Mouse (Mus musculus) cerebellum, postnatal 25 days (tissue): ENCODE results near the gene Cyp26b1.

ENCODE experiments used
- DNase-seq, 2 experiments: peaks; one replicate each; pipeline ENCODE4 v3.0.0; 2021; ENCODE audit warnings: mixed read lengths in 2 of 2

Cyp26b1 gene

GRCm38 (mm10) chr6:84549852-84550437 lies 43.8 kb downstream of the Cyp26b1 start:
- no peak for DNase-seq

DNA sequence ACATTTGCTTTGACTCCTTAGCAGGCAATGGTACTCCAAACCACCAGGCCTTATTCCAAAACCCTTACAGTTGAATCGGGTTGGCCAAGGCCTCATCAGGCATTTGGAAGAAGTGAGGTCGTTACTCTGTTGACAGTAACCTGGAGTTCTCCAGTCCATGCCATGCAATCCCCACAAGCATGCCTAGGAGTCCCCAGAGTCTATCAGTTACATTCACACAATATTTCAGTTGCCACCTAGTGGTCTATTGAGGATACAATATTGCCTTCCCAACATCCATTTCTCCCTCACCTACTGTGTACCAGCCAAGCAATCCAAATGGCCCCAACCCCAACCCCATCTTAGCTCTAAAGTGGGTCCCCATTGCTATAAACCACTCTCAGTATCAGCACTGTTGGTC lies 48.3 kb downstream of the Cyp26b1 start:
- DNase-seq, result no peak

- no peak for DNase-seq
These were observed 49.3 kb downstream of the Cyp26b1 start for GRCm38 (mm10) chr6:84544359-84544758.

GRCm38 (mm10) chr6:84543516-84543915 lies 50.2 kb downstream of the Cyp26b1 start:
- no peak for DNase-seq

DNA sequence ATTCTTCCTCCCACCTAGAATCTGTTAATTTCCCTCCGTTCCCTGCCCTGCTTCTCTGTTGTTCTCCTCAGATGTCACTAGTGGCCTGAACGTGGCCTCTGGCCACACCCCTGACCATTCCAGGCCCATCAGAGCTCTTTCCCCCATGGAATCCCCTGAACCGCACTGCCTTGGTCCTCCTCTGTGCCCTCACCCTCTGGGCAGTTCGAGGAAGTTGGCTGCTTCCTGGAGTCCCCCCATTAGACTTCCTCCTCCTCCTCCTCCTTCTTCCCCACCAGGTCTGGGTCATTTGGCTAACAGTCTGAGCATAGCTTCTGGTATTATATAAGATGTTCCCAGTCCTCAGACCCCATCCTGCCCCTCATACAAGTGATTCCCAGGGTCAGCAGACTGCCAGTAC lies 53.8 kb downstream of the Cyp26b1 start:
- no peak for DNase-seq

GRCm38 (mm10) chr6:84538681-84539080 lies 55.0 kb downstream of the Cyp26b1 start:
- no peak for DNase-seq

DNA sequence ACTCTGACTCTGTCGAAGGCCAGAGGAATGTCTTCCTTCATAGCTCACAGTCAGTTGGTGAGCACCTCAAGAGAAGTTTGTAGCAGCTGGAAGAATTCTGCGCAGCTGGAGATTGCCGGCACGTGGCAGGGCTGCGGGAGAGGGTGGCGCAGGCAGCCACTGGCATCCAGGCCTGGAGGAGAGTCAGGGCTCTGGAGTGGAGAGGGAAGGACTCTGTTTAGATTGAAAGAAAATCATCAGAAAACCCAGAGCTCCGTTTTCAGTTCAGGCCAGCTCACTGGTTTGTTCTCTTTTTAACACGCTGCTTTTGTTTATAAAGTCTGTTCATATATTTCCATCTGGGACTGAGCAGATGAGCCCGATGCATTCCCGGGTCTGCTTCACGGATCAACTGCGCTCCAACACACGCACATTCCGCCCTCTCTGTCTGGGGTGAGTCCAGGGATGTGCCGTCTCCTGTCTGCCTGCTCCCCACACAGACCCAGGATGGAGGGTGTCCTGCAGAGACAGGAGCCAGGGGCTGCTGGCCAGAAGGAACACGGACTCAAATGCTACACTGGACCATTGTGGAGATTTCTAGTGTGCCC lies 56.0 kb downstream of the Cyp26b1 start:
- DNase-seq, result no peak

GRCm38 (mm10) chr6:84534944-84535343 lies 58.8 kb downstream of the Cyp26b1 start:
- DNase-seq, result no peak

DNA sequence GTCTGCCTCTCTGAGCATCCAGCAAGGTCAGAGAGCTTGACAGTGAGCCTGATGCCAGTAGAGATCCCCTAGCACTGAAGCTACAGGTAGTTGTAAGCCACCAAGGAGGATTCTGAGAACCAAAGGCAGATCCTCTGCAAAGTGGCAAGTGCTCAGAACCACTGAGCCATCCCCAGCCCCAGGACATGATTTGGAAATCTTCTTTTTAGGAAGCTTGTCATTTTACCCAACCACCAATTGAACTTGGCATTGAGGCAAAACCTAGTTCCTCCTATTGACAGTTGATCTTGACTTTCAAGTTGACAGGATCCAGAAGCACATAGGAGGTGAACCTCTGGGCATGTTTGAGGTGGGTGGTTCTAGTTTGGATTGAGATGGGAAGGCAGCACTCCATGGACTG lies 63.8 kb downstream of the Cyp26b1 start:
- DNase-seq, result no peak

- DNase-seq, result no peak
These were observed 68.7 kb downstream of the Cyp26b1 start for GRCm38 (mm10) chr6:84524901-84525601.
